Mouse (Mus musculus) intestine, embryonic 16.5 days (tissue): ENCODE data around the gene Colca2. TPM values are rescaled to one million over a fixed set of nuclear protein-coding genes. Genes with fewer than 3 reads are reported as not detected.

Source experiments
- ATAC-seq: fragments of 200-750 bp; cut with Nextera tagmentation; 2 replicates; pipeline ENCODE4 v1.8.0; 2017; ENCODE audit warnings: moderate TSS enrichment, moderate library complexity
- H3K27ac ChIP-seq: fragments of 300-500 bp; sonication (generic); 2 replicates; pipeline ENCODE4 v1.5.1; 2014; ENCODE audit warnings: mild to moderate bottlenecking, low read length
- H3K27me3 ChIP-seq: fragments of 300-500 bp; sonication (generic); replicated peaks from 2 replicates; pipeline ENCODE4 v1.6.1; 2014; ENCODE audit warnings: low read length, control low read depth, mixed read lengths; ENCODE audit not compliant: control insufficient read depth, insufficient read depth
- H3K36me3 ChIP-seq: fragments of 300-500 bp; sonication (generic); 2 replicates; pipeline ENCODE4 v1.6.1; 2014; ENCODE audit warnings: low read length, control low read depth; ENCODE audit not compliant: control insufficient read depth, insufficient read depth
- H3K4me1 ChIP-seq: fragments of 300-500 bp; sonication (generic); 2 replicates; pipeline ENCODE4 v1.6.1; 2014; ENCODE audit warnings: low read length, control low read depth, mixed read lengths; ENCODE audit not compliant: control insufficient read depth, insufficient read depth
- H3K4me2 ChIP-seq: fragments of 300-500 bp; sonication (generic); 2 replicates; pipeline ENCODE4 v1.6.1; 2014; ENCODE audit warnings: low read depth, low read length, control low read depth
- H3K4me3 ChIP-seq: fragments of 300-500 bp; sonication (generic); 2 replicates; pipeline ENCODE4 v1.5.1; 2014; ENCODE audit warnings: mild to moderate bottlenecking, low read length
- H3K9ac ChIP-seq: fragments of 300-500 bp; sonication (generic); 2 replicates; pipeline ENCODE4 v1.6.1; 2014; ENCODE audit warnings: low read depth, low read length
- H3K9me3 ChIP-seq: fragments of 300-500 bp; sonication (generic); 2 replicates; pipeline ENCODE4 v1.6.1; 2016; ENCODE audit warnings: low read length, control low read depth; ENCODE audit not compliant: control insufficient read depth
- WGBS: fragments of 180-500 bp; shearing (Covaris S2); extraction: QIAGEN DNeasy Blood & Tissue Kit; methylation state at CpG from one replicate; pipeline ENCODE4 v1.1.7; 2014; 5-methylcytosine and 5-hydroxymethylcytosine counted together
- polyA plus RNA-seq: library from polyadenylated mRNA; unstranded; fragments of >200 nt; fragmentation: Nextera tagmentation; extraction: Ambion mirVana; gene quantifications from 2 replicates; pipeline ENCODE4 v1.2.1, GENCODE M21; 2015

The Colca2 gene
- polyA plus RNA-seq, result 1.4 and 2.1 TPM in 2 replicates

DNA sequence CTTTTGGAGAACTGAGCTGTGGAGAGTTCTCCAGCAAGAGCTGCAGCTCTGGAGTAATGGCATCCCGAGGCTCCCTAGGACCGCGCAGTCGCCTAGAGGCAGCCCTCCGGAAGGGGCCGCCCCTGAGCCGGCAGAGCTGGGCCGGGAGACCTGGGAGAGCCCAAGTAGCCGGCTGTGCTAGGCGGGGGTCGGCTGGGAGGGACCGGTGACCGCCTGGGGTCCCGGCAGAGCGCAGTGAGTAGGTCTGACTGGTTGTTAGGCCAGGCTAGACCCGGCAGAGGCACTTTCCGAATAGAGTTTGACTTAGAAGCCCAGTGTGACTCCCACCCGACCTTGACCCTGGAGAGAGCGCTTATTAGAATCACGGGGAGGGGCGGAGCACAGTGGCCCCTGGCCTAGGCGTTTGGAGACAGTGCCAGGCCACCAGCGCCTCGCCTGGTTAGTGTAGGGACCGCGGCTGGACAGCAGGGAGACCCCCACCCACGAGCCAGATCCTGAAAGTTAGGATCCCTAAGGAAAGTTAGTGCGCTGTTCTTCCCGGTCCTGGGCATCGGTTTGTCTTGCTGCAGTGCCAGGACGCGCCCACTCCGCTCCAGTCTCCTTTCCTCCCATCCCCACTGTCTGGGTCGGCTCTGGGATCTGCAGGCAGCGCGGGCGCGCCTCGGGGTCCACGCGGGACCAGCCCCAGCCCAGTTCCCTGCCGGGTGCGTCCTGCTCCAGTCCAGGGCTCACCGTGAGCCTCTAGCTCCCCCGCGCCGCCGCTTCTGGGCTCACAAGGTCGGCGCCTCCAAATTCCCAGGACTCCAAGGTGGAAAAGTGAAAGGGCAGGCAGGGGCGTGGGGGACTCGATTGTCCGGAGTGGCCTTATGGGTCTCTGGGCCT, at the start of gene Colca2:
Gene Colca2 (minus strand): TSS at position 70 of the 882 bp plus-strand sequence.
- WGBS, result under 1% methylated on average over 53 of the region's 53 CpGs
- Histone ChIP-seq H3K27me3 (peaks cover 5% of the 10 kb centered on the region), H3K9me3 (no peaks in the 10 kb centered on the region), H3K36me3 (no peaks in the 10 kb centered on the region), H3K4me2 (peak within 1 kb of the TSS; percentile 90), H3K9ac (peak within 1 kb of the TSS; percentile 75), H3K4me1 (peaks cover 16% of the 10 kb centered on the region), H3K4me3 (peak within 1 kb of the TSS; percentile 57), H3K27ac (peak within 1 kb of the TSS; percentile 65; the same call in 1 of the 2 replicates)
- ATAC-seq, result peak; percentile 95

DNA sequence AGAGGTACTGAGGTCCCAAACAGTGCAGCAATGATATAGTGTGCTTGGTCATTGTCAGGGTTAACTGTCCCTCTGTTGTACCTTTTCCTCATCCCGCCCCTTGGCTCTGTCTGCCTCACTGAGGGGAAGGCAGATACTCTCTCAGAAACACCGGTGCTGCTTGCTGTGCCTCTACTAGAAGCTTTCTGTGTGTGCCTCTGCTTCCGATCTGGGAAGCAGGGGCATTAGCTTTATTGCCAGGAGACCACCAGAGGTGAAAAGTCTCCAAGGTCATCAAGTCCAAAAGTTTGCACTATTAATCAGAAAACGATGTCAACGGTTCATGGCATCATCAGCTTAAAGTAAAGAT, 49.2 kb upstream of the Colca2 start:
- no peak overlapping the region for H3K9ac ChIP-seq
- no peaks in the 10 kb centered on the region for H3K9me3 ChIP-seq
- H3K4me1 ChIP-seq, result no peaks in the 10 kb centered on the region
- H3K4me3 ChIP-seq, result no peak overlapping the region
- H3K27ac ChIP-seq, result no peak overlapping the region
- 80% methylated on average over 5 of the region's 5 CpGs for WGBS
- H3K27me3 ChIP-seq, result no peaks in the 10 kb centered on the region
- H3K36me3 ChIP-seq, result no peaks in the 10 kb centered on the region
- H3K4me2 ChIP-seq, result no peak overlapping the region
- no peak for ATAC-seq

DNA sequence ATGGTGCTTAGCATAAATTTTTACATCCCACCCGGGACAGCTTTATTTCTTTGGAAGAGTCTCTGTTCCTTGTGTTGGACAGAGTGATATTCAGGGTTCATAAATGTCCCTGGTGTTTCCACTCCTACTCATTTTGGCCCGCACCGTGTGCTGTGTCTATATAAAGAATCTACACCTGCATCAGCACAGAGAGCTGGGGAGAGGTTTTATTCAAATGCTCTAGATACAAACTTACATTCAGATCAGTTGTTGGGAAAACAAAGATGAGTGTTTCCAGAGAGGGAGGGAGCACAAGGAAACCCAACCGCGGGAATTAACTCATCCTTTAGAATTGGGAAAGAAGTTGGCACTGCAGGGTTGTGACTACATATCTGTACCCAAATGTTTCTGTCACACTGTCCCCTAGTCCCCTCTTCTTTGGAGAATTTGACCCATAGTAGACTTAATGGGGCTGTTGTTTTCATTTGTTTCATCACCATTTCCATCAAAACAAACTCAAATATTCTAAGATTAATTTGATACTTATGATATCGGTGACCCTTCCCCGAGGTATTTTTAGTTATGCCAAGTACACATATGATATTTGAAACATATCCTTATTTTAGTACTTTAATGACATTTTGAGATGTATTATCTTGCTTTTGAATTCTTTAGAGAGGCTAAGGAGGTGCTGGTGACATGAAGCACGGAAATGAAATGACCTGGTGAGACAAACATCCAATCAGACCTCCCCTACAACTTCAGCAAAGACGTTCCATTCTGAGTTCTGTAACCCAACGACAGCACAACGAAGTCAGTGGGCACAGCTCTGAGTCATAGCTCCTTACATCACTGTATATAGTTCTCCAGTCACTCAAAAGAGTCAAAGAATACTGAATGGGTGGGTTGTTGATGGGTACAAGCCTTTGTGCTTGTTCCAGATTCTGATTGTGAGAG, 48.5 kb upstream of the Colca2 start:
- Histone ChIP-seq H3K4me2 (no peak overlapping the region), H3K9me3 (no peaks in the 10 kb centered on the region), H3K9ac (no peak overlapping the region), H3K4me1 (no peaks in the 10 kb centered on the region), H3K27ac (no peak overlapping the region), H3K4me3 (no peak overlapping the region), H3K27me3 (no peaks in the 10 kb centered on the region), H3K36me3 (no peaks in the 10 kb centered on the region)
- no peak for ATAC-seq
- 83% methylated on average over 11 of the region's 11 CpGs for WGBS

DNA sequence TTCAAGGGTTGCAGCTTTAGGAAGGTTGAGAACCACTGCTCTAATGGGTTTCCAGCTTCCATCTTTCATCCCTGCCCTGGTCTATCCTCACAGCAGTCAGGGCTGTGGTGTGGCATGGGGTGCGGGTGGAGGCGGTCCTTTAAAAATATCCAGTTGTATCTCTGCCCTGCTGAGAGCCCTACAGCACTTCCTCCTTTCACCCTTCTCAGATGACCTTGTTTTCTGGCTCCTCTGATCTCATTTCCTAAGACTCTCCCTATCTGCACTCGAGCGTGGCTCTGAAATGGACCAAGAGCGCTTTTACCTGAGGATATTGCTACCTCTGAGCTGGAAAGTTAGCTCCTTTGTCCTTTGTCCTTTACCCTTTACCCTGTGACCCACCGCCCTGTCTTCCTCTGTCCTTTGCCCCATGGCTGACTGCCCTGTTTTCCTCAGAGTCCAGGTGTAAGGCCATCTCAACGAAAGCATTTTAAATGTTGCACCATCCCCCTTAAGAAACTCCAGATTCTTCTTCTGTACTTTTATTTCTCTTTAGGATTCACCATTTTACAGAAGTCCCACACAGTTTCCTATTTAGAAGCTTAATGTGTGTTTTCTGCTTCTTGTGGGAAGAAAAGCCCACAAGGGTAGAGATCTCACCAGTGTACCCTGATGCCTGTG, 46.2 kb upstream of the Colca2 start:
- ATAC-seq, result no peak
- Histone ChIP-seq H3K27ac (no peak overlapping the region), H3K36me3 (no peaks in the 10 kb centered on the region), H3K9me3 (no peaks in the 10 kb centered on the region), H3K4me2 (no peak overlapping the region), H3K4me1 (no peaks in the 10 kb centered on the region), H3K4me3 (no peak overlapping the region), H3K9ac (no peak overlapping the region), H3K27me3 (no peaks in the 10 kb centered on the region)
- 78% methylated on average over 7 of the region's 7 CpGs for WGBS

DNA sequence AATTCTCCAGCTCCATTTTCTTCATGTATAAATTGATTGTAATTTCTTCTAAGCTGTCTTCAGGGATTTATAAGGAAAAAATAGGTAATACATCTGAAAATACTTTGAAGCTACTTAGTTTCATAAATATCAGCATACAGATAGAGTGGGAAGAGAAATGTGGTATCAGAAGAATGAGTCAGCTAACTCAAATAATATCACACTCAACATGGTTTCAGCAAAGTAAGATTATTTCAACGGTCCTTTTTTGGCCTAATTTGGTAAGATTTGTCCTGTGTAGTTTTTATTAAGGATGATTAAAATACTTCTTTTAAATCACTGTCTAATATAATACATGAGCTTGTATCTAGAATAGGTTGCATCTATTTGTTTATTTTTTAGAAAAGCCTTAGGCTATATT, 41.7 kb upstream of the Colca2 start:
- no peak overlapping the region for H3K4me2 ChIP-seq
- WGBS, result 84% methylated on average over 1 of the region's 1 CpGs
- H3K4me1 ChIP-seq, result no peaks in the 10 kb centered on the region
- no peaks in the 10 kb centered on the region; the same call in 1 of the 2 replicates for H3K27me3 ChIP-seq
- no peak overlapping the region for H3K9ac ChIP-seq
- no peaks in the 10 kb centered on the region for H3K36me3 ChIP-seq
- ATAC-seq, result no peak
- H3K27ac ChIP-seq, result no peak overlapping the region
- no peak overlapping the region for H3K4me3 ChIP-seq
- H3K9me3 ChIP-seq, result no peaks in the 10 kb centered on the region

DNA sequence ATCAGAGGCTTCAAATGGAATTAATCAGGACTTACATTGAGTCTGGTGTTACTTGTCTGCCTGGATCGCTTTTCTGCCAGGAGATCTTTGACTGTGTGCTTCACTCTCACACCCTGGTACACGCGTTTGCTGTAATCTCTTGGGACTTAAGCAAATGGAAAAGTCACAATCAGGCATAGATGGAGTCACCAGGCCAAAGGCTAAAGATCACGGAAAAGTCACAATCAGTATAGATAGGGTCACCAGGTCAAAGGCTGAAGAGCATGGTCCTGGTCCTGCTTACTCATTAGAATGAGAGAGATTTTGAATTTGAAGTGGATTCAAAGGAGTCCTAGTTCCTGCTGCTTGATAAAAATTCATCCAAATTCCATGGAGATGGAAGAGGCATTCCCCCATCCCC, 39.9 kb upstream of the Colca2 start:
- H3K27ac ChIP-seq, result no peak overlapping the region
- no peaks in the 10 kb centered on the region for H3K4me1 ChIP-seq
- no peak overlapping the region for H3K9ac ChIP-seq
- H3K9me3 ChIP-seq, result no peaks in the 10 kb centered on the region
- no peaks in the 10 kb centered on the region for H3K36me3 ChIP-seq
- no peak overlapping the region for H3K4me3 ChIP-seq
- H3K4me2 ChIP-seq, result no peak overlapping the region
- no peaks in the 10 kb centered on the region; the same call in 1 of the 2 replicates for H3K27me3 ChIP-seq
- no peak for ATAC-seq
- WGBS, result 83% methylated on average over 4 of the region's 4 CpGs

DNA sequence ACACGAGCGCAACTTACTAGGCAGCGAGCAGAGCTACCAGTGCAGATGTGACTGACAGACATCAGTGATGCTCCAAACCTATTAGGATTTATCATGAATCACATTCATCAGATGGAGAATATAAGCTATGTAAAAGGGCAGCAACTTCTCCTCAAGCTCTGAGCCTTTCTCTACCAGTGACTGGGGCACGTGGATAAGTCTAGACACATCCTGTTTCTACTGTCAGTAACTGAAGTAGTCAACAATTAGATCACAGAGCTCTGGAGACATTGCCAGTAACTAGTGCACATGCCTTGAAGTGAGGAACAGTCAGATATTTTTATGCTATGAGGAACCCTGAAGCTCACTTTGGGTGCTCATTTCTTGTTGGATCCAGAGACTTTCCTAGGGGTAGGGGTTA, 39.0 kb upstream of the Colca2 start:
- Histone ChIP-seq H3K27ac (no peak overlapping the region), H3K4me2 (no peak overlapping the region), H3K27me3 (no peaks in the 10 kb centered on the region; the same call in 1 of the 2 replicates), H3K9me3 (no peaks in the 10 kb centered on the region), H3K36me3 (no peaks in the 10 kb centered on the region), H3K4me3 (no peak overlapping the region), H3K4me1 (0 out of 2 replicates have a peak, but pooled peaks cover 3% of the 10 kb centered on the region), H3K9ac (no peak overlapping the region)
- no peak for ATAC-seq
- WGBS, result 92% methylated on average over 4 of the region's 4 CpGs

DNA sequence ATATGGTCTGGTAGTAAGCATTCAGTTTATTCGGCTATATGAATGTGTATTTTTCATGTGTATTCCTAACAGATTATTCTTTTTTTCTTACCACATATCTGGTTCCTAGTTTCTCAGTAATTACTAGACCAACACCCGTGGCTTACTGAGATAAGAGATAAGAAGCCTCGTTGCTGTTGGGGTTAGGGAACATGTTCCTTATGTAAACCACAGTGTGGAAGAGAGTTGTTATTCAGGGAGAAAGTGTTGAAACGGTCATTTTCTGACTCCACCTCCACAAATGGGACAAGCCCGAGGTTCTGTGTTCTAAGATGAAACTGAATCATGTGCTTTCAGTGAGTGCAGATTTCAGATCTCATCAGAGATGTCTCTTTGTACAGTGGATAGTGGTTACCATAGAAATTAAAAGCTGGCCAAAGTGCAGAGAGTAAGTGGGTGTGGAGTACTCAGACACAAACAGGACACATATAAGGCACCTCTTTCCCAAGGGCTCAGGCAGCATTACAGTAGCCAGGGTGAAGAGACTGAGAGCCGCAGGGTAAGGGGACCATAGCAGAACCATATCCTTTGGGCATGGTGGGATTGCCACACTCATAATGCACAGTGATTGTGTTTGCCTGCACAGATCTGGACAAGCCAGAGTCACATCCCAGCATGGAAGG, 37.2 kb upstream of the Colca2 start:
- H3K27me3 ChIP-seq, result no peaks in the 10 kb centered on the region; the same call in 1 of the 2 replicates
- no peak overlapping the region for H3K9ac ChIP-seq
- no peak overlapping the region for H3K4me3 ChIP-seq
- 0 out of 2 replicates have a peak, but pooled peaks cover 3% of the 10 kb centered on the region for H3K4me1 ChIP-seq
- no peak overlapping the region for H3K4me2 ChIP-seq
- H3K9me3 ChIP-seq, result no peaks in the 10 kb centered on the region
- H3K36me3 ChIP-seq, result no peaks in the 10 kb centered on the region
- H3K27ac ChIP-seq, result no peak overlapping the region
- 56% methylated on average over 6 of the region's 6 CpGs for WGBS
- ATAC-seq, result peak; percentile 67
